Mouse (Mus musculus) forebrain, embryonic 11.5 days (tissue): ENCODE results near the gene Blm. TPM values are rescaled to one million over a fixed set of nuclear protein-coding genes. Genes with fewer than 3 reads are reported as not detected.

Experiments used
- ATAC-seq: fragments of 200-750 bp; cut with Nextera tagmentation; replicated peaks from 2 replicates; pipeline ENCODE4 v1.8.0; 2017; ENCODE audit warnings: moderate TSS enrichment; ENCODE audit not compliant: low FRiP score
- DNase-seq: peaks from one replicate; pipeline ENCODE4 v3.0.0-alpha.2; 2017; ENCODE audit warnings: low spot score
- H3K27ac ChIP-seq: fragments of 300-500 bp; sonication (generic); 2 replicates; pipeline ENCODE4 v1.5.1; 2014; ENCODE audit warnings: low read depth, low read length
- H3K27me3 ChIP-seq: fragments of 300-500 bp; sonication (generic); 2 replicates; pipeline ENCODE4 v1.6.1; 2014; ENCODE audit warnings: mild to moderate bottlenecking, low read length, mixed read lengths; ENCODE audit not compliant: control insufficient read depth, insufficient read depth
- H3K36me3 ChIP-seq: fragments of 300-500 bp; sonication (generic); 2 replicates; pipeline ENCODE4 v1.6.1; 2014; ENCODE audit warnings: mild to moderate bottlenecking, low read length, moderate library complexity, mixed read lengths; ENCODE audit not compliant: control insufficient read depth, insufficient read depth
- H3K4me1 ChIP-seq: fragments of 300-500 bp; sonication (generic); replicated peaks from 2 replicates; pipeline ENCODE4 v1.6.1; 2014; ENCODE audit warnings: low read length, mixed read lengths; ENCODE audit not compliant: control insufficient read depth, insufficient read depth
- H3K4me2 ChIP-seq: fragments of 300-500 bp; sonication (generic); 2 replicates; pipeline ENCODE4 v1.6.1; 2014; ENCODE audit warnings: low read depth, mild to moderate bottlenecking, low read length, moderate library complexity, mixed read lengths; ENCODE audit not compliant: severe bottlenecking
- H3K4me3 ChIP-seq: fragments of 300-500 bp; sonication (generic); 2 replicates; pipeline ENCODE4 v1.5.1; 2014; ENCODE audit warnings: low read depth, low read length
- H3K9ac ChIP-seq: fragments of 300-500 bp; sonication (generic); 2 replicates; pipeline ENCODE4 v1.6.1; 2014; ENCODE audit warnings: low read length
- H3K9me3 ChIP-seq: fragments of 300-500 bp; sonication (generic); 2 replicates; pipeline ENCODE4 v1.6.1; 2016; ENCODE audit warnings: low read length, mixed read lengths; ENCODE audit not compliant: control insufficient read depth
- WGBS: fragments of 180-500 bp; shearing (Covaris S2); extraction: QIAGEN DNeasy Blood & Tissue Kit; methylation state at CpG from one replicate; pipeline ENCODE4 v1.1.7; 2014; 5-methylcytosine and 5-hydroxymethylcytosine counted together
- polyA plus RNA-seq: library from polyadenylated mRNA; unstranded; fragments of >200 nt; fragmentation: Nextera tagmentation; extraction: Ambion mirVana; gene quantifications from 2 replicates; pipeline ENCODE4 v1.2.1, GENCODE M21; 2014

Blm gene
- polyA plus RNA-seq, 1 experiment from 2014 or later = 53.0 TPM

GRCm38 (mm10) chr7:80461891-80462290 is 73.0 kb downstream of the Blm start:
- Histone ChIP-seq H3K36me3 (peaks cover under 1% of the 10 kb centered on the region; the same call in 1 of the 2 replicates), H3K4me2 (no peak overlapping the region), H3K27ac (no peak overlapping the region), H3K9me3 (no peaks in the 10 kb centered on the region), H3K27me3 (no peaks in the 10 kb centered on the region), H3K4me1 (no peaks in the 10 kb centered on the region), H3K4me3 (no peak overlapping the region), H3K9ac (no peak overlapping the region)
- WGBS = 93% methylated on average over 7 of the region's 7 CpGs
- DNase-seq = no peak
- ATAC-seq = no peak

- DNase-seq (no peak), ATAC-seq (no peak)
- Histone ChIP-seq H3K9ac (no peak overlapping the region), H3K36me3 (peaks cover 4% of the 10 kb centered on the region; the same call in 1 of the 2 replicates), H3K27ac (no peak overlapping the region), H3K4me3 (no peak overlapping the region), H3K4me2 (no peak overlapping the region), H3K27me3 (no peaks in the 10 kb centered on the region), H3K9me3 (no peaks in the 10 kb centered on the region), H3K4me1 (no peaks in the 10 kb centered on the region)
- 95% methylated on average over 4 of the region's 4 CpGs for WGBS
Observed at GRCm38 (mm10) chr7:80460892-80461291, 74.0 kb downstream of the Blm start.

- Histone ChIP-seq H3K4me2 (no peak overlapping the region), H3K27me3 (no peaks in the 10 kb centered on the region), H3K9me3 (no peaks in the 10 kb centered on the region), H3K9ac (no peak overlapping the region), H3K36me3 (peaks cover 4% of the 10 kb centered on the region; the same call in 1 of the 2 replicates), H3K27ac (no peak overlapping the region), H3K4me1 (no peaks in the 10 kb centered on the region), H3K4me3 (no peak overlapping the region)
- DNase-seq = no peak
- ATAC-seq = no peak
- whole genome bisulfite sequencing = 95% methylated on average over 5 of the region's 5 CpGs
Observed at GRCm38 (mm10) chr7:80460199-80460598, 74.7 kb downstream of the Blm start.

GRCm38 (mm10) chr7:80457831-80458343 is 77.0 kb downstream of the Blm start:
- Histone ChIP-seq H3K36me3 (peaks cover 4% of the 10 kb centered on the region; the same call in 1 of the 2 replicates), H3K9ac (no peak overlapping the region), H3K4me1 (no peaks in the 10 kb centered on the region), H3K4me3 (no peak overlapping the region), H3K9me3 (no peaks in the 10 kb centered on the region), H3K27ac (no peak overlapping the region), H3K27me3 (no peaks in the 10 kb centered on the region), H3K4me2 (no peak overlapping the region)
- DNase-seq (no peak), ATAC-seq (no peak)
- 85% methylated on average over 3 of the region's 3 CpGs for WGBS

GRCm38 (mm10) chr7:80457241-80457640 is 77.7 kb downstream of the Blm start:
- H3K9ac ChIP-seq = no peak overlapping the region
- no peaks in the 10 kb centered on the region for H3K27me3 ChIP-seq
- peaks cover 4% of the 10 kb centered on the region; the same call in 1 of the 2 replicates for H3K36me3 ChIP-seq
- no peak for ATAC-seq
- DNase-seq = no peak
- no peak overlapping the region for H3K4me3 ChIP-seq
- H3K4me2 ChIP-seq = no peak overlapping the region
- H3K27ac ChIP-seq = no peak overlapping the region
- H3K4me1 ChIP-seq = no peaks in the 10 kb centered on the region
- WGBS = 84% methylated on average over 6 of the region's 6 CpGs
- H3K9me3 ChIP-seq = no peaks in the 10 kb centered on the region

GRCm38 (mm10) chr7:80456327-80456726 is 78.6 kb downstream of the Blm start:
- DNase-seq = no peak
- H3K27ac ChIP-seq = no peak overlapping the region
- peaks cover 4% of the 10 kb centered on the region; the same call in 1 of the 2 replicates for H3K36me3 ChIP-seq
- no peak overlapping the region for H3K4me2 ChIP-seq
- no peak overlapping the region for H3K4me3 ChIP-seq
- no peak for ATAC-seq
- no peaks in the 10 kb centered on the region for H3K4me1 ChIP-seq
- 94% methylated on average over 6 of the region's 6 CpGs for WGBS
- no peaks in the 10 kb centered on the region for H3K27me3 ChIP-seq
- no peak overlapping the region for H3K9ac ChIP-seq
- no peaks in the 10 kb centered on the region for H3K9me3 ChIP-seq

GRCm38 (mm10) chr7:80455505-80456160 is 79.3 kb downstream of the Blm start:
- peaks cover 4% of the 10 kb centered on the region; the same call in 1 of the 2 replicates for H3K36me3 ChIP-seq
- H3K4me3 ChIP-seq = no peak overlapping the region
- no peak for DNase-seq
- H3K27ac ChIP-seq = no peak overlapping the region
- no peak for ATAC-seq
- H3K4me1 ChIP-seq = no peaks in the 10 kb centered on the region
- no peaks in the 10 kb centered on the region for H3K9me3 ChIP-seq
- 84% methylated on average over 4 of the region's 4 CpGs for WGBS
- no peaks in the 10 kb centered on the region for H3K27me3 ChIP-seq
- H3K9ac ChIP-seq = no peak overlapping the region
- H3K4me2 ChIP-seq = no peak overlapping the region

- WGBS = 93% methylated on average over 2 of the region's 2 CpGs
- DNase-seq (no peak), ATAC-seq (no peak)
- H3K27ac ChIP-seq = no peak overlapping the region
- H3K27me3 ChIP-seq = no peaks in the 10 kb centered on the region
- no peak overlapping the region for H3K9ac ChIP-seq
- H3K4me2 ChIP-seq = no peak overlapping the region
- peaks cover 4% of the 10 kb centered on the region; the same call in 1 of the 2 replicates for H3K36me3 ChIP-seq
- no peak overlapping the region for H3K4me3 ChIP-seq
- no peaks in the 10 kb centered on the region for H3K9me3 ChIP-seq
- no peaks in the 10 kb centered on the region for H3K4me1 ChIP-seq
Observed at GRCm38 (mm10) chr7:80454786-80455185, 80.1 kb downstream of the Blm start.

- no peaks in the 10 kb centered on the region for H3K9me3 ChIP-seq
- no peak overlapping the region for H3K4me2 ChIP-seq
- H3K27ac ChIP-seq = no peak overlapping the region
- H3K4me1 ChIP-seq = no peaks in the 10 kb centered on the region
- WGBS = over 99% methylated on average over 5 of the region's 5 CpGs
- no peak overlapping the region for H3K9ac ChIP-seq
- peaks cover 4% of the 10 kb centered on the region; the same call in 1 of the 2 replicates for H3K36me3 ChIP-seq
- H3K4me3 ChIP-seq = no peak overlapping the region
- ATAC-seq = no peak
- H3K27me3 ChIP-seq = no peaks in the 10 kb centered on the region
- no peak for DNase-seq
Observed at GRCm38 (mm10) chr7:80453997-80454396, 80.9 kb downstream of the Blm start.
